Mouse (Mus musculus) urinary bladder, postnatal 4 days (tissue): Measurements from ENCODE around the gene Traf3.

Experiments used
- DNase-seq, 2 experiments: peaks; one replicate each; pipeline ENCODE4 v3.0.0; 2021 to 2022; ENCODE audit warnings: low spot score in 2 of 2

Traf3 gene

DNA sequence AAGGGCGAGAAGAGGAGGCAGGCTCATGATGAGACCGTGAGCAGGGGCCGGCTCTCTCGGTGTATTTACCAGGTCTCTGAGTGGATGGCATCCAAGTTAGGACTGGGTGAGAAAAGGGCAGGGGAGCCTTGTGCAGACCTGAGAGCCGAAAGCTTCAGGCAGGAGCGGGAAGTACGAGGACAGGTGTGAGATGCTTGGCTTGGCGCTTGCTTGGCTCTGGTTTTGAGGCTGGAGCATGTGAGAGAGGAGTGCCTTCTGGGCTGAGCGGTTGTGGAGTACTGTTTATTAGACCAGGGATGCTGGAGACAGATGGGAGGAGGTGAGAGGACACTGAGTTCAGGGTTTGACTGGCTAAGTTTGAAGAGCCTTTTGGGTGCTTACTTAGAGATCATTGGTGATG, 27.2 kb downstream of the Traf3 start:
- no peak for DNase-seq

DNA sequence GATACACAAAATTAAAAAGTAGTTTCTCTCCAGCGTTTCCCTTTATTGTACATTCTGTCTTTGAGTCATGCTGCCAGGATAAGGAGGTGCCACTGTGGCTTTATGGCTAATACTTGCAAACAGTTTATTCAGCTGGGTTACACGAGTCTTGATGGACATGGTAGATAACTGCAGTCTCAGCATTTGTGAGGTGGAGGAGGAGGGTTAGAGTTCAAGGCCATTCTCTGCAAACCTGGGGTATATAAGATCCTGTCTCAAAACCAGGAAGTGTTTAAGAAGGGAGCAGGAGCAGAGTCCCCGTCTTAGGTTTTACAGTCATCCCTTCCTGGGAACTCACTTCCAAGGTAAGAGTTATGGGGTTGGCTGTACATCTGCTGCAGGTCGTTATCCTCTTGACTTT, 30.4 kb downstream of the Traf3 start:
- DNase-seq = no peak

GRCm38 (mm10) chr12:111203076-111203475, 36.9 kb downstream of the Traf3 start:
- no peak for DNase-seq

DNA sequence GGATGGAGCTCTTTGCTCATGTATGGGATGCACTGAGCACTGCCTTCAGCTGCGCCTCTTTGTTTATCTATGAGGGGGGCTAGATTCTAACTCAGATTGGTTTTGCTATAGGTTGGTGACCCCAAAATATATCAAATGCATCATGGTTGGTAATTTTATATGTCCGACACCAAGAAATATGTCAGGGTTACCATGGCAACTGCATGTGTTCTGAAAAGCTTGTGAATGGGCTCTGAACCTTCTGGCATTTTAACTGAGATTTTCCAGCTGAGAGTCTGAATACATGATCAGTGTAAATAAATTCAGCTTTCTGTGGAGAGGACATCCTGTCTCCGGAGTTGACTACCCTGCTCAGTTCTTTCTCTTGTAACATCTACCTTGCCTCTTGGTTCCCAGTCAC, 37.8 kb downstream of the Traf3 start:
- DNase-seq = no peak

- DNase-seq = no peak
These were observed 41.5 kb downstream of the Traf3 start for GRCm38 (mm10) chr12:111207641-111208040.

GRCm38 (mm10) chr12:111211729-111212128, 45.6 kb downstream of the Traf3 start:
- no peak for DNase-seq

- DNase-seq = no peak
These were observed 52.7 kb downstream of the Traf3 start for GRCm38 (mm10) chr12:111218867-111219266.

GRCm38 (mm10) chr12:111225197-111225780, 59.1 kb downstream of the Traf3 start:
- DNase-seq = no peak

DNA sequence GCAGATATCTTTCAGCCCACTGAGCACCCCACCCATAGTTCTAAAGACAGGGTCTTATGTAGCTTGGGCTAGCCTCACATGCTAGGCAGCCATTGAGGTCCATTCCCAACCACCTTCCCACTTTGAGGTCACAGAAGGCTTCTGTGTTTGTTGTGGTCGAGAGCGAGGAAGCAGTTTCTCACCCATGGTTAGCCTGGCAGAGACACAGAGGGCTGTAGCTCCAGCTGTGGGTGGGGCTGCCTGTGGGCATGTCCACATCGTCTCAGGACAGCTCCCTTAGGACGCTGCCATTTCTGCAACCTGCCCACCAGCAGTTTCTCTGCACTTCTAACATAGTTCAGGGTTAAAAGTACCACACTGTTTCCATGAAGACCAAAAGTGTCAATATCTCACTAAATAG, 61.2 kb downstream of the Traf3 start:
- no peak for DNase-seq

- DNase-seq = no peak
These were observed 62.3 kb downstream of the Traf3 start for GRCm38 (mm10) chr12:111228488-111228887.

GRCm38 (mm10) chr12:111230793-111231192, 64.6 kb downstream of the Traf3 start:
- DNase-seq = no peak

DNA sequence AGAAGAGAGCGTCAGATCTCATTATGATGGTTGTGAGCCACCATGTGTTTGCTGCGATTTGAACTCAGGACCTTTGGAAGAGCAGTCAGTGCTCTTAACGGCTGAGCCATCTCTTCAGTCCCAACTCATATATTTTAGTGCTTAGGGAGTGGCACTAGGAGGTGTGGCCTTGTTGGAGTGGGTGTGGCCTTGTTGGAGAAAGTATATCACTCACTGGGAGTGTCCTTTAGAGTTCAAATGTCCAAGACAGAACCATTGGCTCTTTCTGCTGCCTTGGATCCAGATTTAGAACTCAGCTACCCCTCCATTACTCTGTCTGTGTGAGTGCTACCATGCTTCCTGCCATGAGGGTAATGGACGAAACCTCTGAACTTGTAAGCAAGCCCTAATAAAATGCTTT, 67.6 kb downstream of the Traf3 start:
- no peak for DNase-seq

GRCm38 (mm10) chr12:111234383-111234782, 68.2 kb downstream of the Traf3 start:
- no peak for DNase-seq

DNA sequence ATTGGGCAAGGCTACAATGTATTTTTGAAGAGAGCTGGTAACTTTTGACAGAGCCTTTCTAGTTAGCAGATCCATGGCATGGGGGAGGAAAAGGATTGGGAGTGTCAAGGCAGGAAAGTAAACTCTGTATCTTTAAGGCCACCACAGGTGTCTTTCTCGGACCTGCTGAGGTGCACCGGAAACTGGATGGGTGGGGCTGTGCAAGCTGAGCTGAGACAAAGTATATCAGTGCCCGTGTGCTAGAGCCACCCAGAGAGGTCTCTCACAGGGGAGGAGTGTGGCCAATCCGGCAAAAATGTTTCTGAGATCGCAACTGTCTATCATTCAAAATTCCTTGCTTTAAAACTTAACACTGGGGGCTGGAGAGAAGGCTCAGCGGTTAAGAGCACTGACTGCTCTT, 69.5 kb downstream of the Traf3 start:
- no peak for DNase-seq

DNA sequence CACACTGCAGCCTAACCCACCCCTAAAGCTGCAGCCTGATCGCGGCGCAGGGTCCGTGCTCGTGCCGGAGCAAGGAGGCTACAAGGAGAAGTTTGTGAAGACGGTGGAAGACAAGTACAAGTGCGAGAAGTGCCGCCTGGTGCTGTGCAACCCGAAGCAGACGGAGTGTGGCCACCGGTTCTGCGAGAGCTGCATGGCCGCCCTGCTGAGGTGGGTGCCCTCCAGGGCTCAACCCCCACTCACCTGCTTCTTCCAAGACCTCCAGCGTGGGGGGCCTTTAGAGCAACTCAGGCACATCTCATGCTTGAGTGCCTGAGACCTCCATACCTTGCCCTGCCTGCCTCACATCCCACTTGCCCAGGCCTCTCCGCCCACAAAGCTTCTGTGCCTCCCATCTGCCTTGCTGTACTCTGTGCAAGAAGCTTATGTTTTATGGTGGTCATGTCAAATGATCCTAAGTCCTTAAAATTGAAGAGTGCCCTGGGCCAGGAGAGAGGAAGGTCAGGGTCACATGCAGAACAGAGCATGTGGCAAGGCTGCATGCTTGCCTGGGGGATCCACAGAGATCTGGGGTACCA, 71.5 kb downstream of the Traf3 start:
- no peak for DNase-seq

DNA sequence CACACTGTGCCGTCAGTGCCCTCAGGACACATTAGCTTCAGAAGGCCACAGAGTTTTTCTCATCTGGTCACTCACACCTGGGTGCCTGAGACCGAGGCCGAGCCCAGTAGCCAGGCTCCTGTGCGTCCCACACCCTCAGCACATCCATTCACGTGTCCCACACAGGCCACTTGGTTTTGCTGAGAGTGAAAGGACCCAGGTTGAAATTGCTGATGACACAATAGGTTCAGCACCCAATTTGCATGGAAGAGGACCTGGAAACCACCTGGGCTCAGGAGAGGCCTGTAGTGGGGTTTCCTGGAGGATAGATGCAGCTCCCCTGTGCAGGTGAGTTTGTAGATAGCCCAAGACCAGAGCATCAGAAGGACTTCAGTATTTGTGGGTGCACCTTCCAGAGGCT, 72.2 kb downstream of the Traf3 start:
- DNase-seq = no peak

- peak in 1 of 2 experiments; percentile 38 for DNase-seq
These were observed 72.6 kb downstream of the Traf3 start for GRCm38 (mm10) chr12:111238778-111239177.

DNA sequence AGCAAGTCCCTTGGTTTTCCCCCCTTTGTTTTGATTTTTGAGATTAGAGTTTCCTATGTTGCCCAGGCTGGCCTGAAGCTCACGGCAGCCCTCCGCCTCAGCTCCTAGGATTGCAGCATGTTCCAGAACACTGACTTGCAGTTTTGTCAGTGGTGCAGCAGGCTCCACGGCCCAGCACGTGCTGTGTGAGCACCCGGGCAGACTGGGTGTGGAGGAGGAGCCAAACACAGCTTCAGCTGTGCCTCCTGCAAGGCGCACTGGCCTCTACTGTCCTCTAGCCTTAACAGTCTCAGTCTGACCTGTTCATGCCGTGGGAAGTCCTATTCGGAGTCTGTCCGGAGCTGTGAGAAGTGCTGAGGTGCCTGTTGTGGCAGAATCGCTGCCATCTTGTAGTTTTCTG, 73.8 kb downstream of the Traf3 start:
- DNase-seq = no peak

DNA sequence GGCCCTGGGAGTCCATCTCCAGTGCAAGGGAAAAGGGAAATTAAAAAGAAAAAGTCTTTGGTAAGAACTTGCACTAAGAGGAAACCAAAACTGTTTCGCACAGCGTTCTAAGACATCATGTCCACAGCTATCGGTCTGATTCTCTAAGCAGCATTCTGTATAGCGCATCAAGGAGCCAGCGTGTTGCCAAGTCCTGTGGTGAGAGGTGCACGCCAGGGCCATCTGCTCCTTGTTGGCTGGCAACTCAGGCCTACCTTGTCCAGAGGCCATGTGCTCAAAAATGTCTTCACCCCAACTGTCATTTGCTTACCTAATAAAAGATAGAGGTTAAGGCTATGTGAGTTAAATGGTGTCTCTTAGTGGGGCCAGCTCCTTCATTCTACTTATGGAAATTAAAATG, 75.7 kb downstream of the Traf3 start:
- DNase-seq = no peak

GRCm38 (mm10) chr12:111242346-111242745, 76.2 kb downstream of the Traf3 start:
- no peak for DNase-seq

DNA sequence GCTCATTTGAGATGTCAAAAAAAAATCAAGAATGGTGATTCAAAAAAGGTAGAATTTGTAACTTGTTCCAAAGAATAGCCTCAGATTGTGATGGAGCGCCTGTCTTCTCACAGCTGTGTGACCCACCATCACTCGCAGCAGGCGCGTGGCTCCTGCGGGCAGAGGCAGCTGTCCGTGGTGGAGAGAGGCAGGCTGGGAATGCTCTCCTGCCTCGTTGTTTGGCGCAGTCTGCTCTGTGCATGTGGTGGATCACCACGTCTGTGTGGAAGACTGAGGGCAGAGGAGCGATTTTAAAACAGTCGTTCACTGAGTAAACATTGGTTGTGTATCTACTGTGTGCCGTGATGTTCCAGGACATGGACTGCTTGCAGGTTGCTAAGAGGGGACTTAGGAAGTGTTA, 77.6 kb downstream of the Traf3 start:
- DNase-seq = no peak

GRCm38 (mm10) chr12:111245070-111245469, 78.9 kb downstream of the Traf3 start:
- DNase-seq = no peak

- no peak for DNase-seq
These were observed 80.8 kb downstream of the Traf3 start for GRCm38 (mm10) chr12:111246808-111247464.

- DNase-seq = no peak
These were observed 82.9 kb downstream of the Traf3 start for GRCm38 (mm10) chr12:111249095-111249494.
